Mouse (Mus musculus) intestine, embryonic 14.5 days (tissue): ENCODE measurements around the gene Plet1. TPM values are rescaled to one million over a fixed set of nuclear protein-coding genes. Genes with fewer than 3 reads are reported as not detected.
A peak's percentile ranks its signal among the peaks of the same experiment; 100 is the strongest.

Experiments
- ATAC-seq: fragments of 200-750 bp; cut with Nextera tagmentation; replicated peaks from 2 replicates; pipeline ENCODE4 v1.8.0; 2017; ENCODE audit warnings: low read depth, moderate number of reproducible peaks, moderate TSS enrichment, moderate library complexity; ENCODE audit not compliant: low FRiP score, low TSS enrichment
- DNase-seq: peaks from one replicate; pipeline ENCODE4 v3.0.0-alpha.2; 2018; ENCODE audit warnings: low spot score
- H3K27ac ChIP-seq: fragments of 300-500 bp; sonication (generic); 2 replicates; pipeline ENCODE4 v1.5.1; 2014; ENCODE audit warnings: low read depth, mild to moderate bottlenecking, control low read depth
- H3K27me3 ChIP-seq: fragments of 300-500 bp; sonication (generic); replicated peaks from 2 replicates; pipeline ENCODE4 v1.6.1; 2014; ENCODE audit warnings: low read length, control low read depth; ENCODE audit not compliant: control insufficient read depth, insufficient read depth
- H3K36me3 ChIP-seq: fragments of 300-500 bp; sonication (generic); 2 replicates; pipeline ENCODE4 v1.6.1; 2014; ENCODE audit warnings: low read length, control low read depth; ENCODE audit not compliant: control insufficient read depth, insufficient read depth
- H3K4me1 ChIP-seq: fragments of 300-500 bp; sonication (generic); replicated peaks from 2 replicates; pipeline ENCODE4 v1.6.1; 2014; ENCODE audit warnings: low read length, control low read depth, mixed read lengths; ENCODE audit not compliant: control insufficient read depth, insufficient read depth
- H3K4me2 ChIP-seq: fragments of 300-500 bp; sonication (generic); 2 replicates; pipeline ENCODE4 v1.6.1; 2014; ENCODE audit warnings: low read length
- H3K4me3 ChIP-seq: fragments of 300-500 bp; sonication (generic); 2 replicates; pipeline ENCODE4 v1.5.1; 2014; ENCODE audit warnings: low read depth, low read length, control low read depth, mixed read lengths
- H3K9ac ChIP-seq: fragments of 300-500 bp; sonication (generic); 2 replicates; pipeline ENCODE4 v1.6.1; 2014; ENCODE audit warnings: mild to moderate bottlenecking, low read length
- H3K9me3 ChIP-seq: fragments of 300-500 bp; sonication (generic); 2 replicates; pipeline ENCODE4 v1.6.1; 2016; ENCODE audit warnings: low read length, control low read depth; ENCODE audit not compliant: control insufficient read depth
- WGBS: fragments of 180-500 bp; shearing (Covaris S2); extraction: QIAGEN DNeasy Blood & Tissue Kit; methylation state at CpG from one replicate; pipeline ENCODE4 v1.1.7; 2014; 5-methylcytosine and 5-hydroxymethylcytosine counted together
- polyA plus RNA-seq: library from polyadenylated mRNA; unstranded; fragments of >200 nt; fragmentation: Nextera tagmentation; extraction: Ambion mirVana; gene quantifications from 2 replicates; pipeline ENCODE4 v1.2.1, GENCODE M21; 2014

Plet1 gene
- polyA plus RNA-seq = 1.7 and 1.9 TPM in 2 replicates

- Histone ChIP-seq H3K4me1 (peaks cover 12% of the 10 kb centered on the region), H3K27ac (no peak within 1 kb of the TSS), H3K4me2 (no peak within 1 kb of the TSS), H3K36me3 (no peaks in the 10 kb centered on the region), H3K9me3 (no peaks in the 10 kb centered on the region), H3K9ac (no peak within 1 kb of the TSS), H3K4me3 (no peak within 1 kb of the TSS), H3K27me3 (no peaks in the 10 kb centered on the region)
- DNase-seq (no peak), ATAC-seq (no peak)
- 75% methylated on average over 6 of the region's 6 CpGs for WGBS
Measured at GRCm38 (mm10) chr9:50494311-50494710, at the start of gene Plet1. Plet1 (plus strand) TSS chr9:50494525.

GRCm38 (mm10) chr9:50449048-50449447 is 45.3 kb upstream of the Plet1 start:
- WGBS = 60% methylated on average over 13 of the region's 13 CpGs
- Histone ChIP-seq H3K9me3 (0 out of 2 replicates have a peak, but pooled peaks cover 2% of the 10 kb centered on the region), H3K4me2 (no peak overlapping the region), H3K27ac (no peak overlapping the region), H3K4me3 (no peak overlapping the region), H3K9ac (no peak overlapping the region), H3K27me3 (no peaks in the 10 kb centered on the region), H3K4me1 (no peaks in the 10 kb centered on the region), H3K36me3 (no peaks in the 10 kb centered on the region)
- ATAC-seq = no peak
- DNase-seq = no peak

DNA sequence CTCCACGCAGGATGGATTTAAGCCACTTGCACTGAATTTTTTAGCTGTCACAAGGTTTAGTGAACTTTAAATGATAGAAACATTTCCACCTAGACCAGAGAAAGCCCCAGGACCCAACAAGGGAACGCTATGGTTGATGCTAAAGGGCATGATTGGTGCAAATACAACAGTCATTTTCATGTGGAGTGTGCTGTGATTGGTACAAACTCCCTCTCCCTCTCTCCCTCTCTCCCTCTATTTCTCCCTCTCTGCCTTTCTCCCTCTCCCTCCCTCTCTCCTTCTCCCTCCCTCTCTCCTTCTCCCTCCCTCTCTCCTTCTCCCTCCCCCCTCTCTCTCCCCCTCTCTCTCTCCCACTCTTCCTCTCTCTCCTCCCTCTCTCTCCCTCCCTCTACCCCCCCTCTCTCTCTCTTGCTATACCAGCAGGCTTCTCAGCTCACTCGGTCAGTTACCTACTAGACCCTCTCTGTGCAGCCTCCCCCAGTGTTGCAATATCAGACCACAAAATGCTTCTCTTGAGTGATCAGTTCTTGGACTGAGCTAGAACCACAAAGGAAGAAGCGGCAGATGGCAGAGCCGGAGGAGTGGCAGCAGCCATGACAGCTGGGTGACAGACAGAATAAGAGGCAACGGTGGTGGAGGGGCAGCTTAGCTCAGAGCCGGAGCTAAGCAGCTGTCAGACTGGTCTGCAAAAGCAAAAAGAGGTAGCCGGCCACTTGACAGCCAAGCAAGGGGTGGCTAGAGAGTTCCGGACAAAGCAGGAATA is 42.7 kb upstream of the Plet1 start:
- ATAC-seq = no peak
- 68% methylated on average over 9 of the region's 9 CpGs for WGBS
- H3K27me3 ChIP-seq = no peaks in the 10 kb centered on the region
- no peak overlapping the region for H3K4me2 ChIP-seq
- no peak overlapping the region for H3K4me3 ChIP-seq
- no peaks in the 10 kb centered on the region for H3K4me1 ChIP-seq
- H3K36me3 ChIP-seq = no peaks in the 10 kb centered on the region
- no peak for DNase-seq
- no peaks in the 10 kb centered on the region for H3K9me3 ChIP-seq
- no peak overlapping the region for H3K27ac ChIP-seq
- H3K9ac ChIP-seq = no peak overlapping the region

DNA sequence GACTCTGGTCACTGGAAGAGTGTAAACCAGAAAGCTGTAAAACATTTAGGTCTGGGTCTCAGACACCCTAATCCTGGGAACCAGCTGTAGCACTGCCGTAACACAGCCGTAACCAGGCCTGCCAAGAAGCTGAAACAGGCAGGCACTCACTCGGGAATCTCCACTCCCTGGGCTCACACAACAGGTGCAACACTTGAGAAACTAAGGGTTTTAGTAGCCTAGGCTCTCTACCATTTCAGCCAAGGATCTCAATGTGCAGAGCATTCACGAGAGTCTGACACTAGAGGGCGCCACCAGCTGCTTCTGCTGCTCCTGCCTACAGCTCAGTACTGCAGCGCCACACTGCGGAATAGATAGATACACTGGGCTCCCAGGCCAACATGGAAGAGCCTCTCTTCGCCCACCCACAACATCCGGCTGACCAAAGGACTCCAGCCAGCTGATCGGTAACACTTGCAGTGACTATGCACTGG is 42.0 kb upstream of the Plet1 start:
- Histone ChIP-seq H3K9me3 (no peaks in the 10 kb centered on the region), H3K4me2 (peak overlapping the region; percentile 22), H3K9ac (no peak overlapping the region), H3K27me3 (no peaks in the 10 kb centered on the region), H3K27ac (no peak overlapping the region), H3K36me3 (no peaks in the 10 kb centered on the region), H3K4me1 (no peaks in the 10 kb centered on the region), H3K4me3 (no peak overlapping the region)
- WGBS = 15% methylated on average over 10 of the region's 10 CpGs
- ATAC-seq (no peak), DNase-seq (peak; percentile 91)

- H3K27me3 ChIP-seq = no peaks in the 10 kb centered on the region
- no peaks in the 10 kb centered on the region for H3K4me1 ChIP-seq
- no peak overlapping the region for H3K4me2 ChIP-seq
- H3K9me3 ChIP-seq = no peaks in the 10 kb centered on the region
- no peak overlapping the region for H3K27ac ChIP-seq
- no peak overlapping the region for H3K9ac ChIP-seq
- ATAC-seq (no peak), DNase-seq (no peak)
- no peaks in the 10 kb centered on the region for H3K36me3 ChIP-seq
- H3K4me3 ChIP-seq = no peak overlapping the region
- WGBS = 80% methylated on average over 7 of the region's 7 CpGs
Measured at GRCm38 (mm10) chr9:50457596-50457995, 36.7 kb upstream of the Plet1 start.

DNA sequence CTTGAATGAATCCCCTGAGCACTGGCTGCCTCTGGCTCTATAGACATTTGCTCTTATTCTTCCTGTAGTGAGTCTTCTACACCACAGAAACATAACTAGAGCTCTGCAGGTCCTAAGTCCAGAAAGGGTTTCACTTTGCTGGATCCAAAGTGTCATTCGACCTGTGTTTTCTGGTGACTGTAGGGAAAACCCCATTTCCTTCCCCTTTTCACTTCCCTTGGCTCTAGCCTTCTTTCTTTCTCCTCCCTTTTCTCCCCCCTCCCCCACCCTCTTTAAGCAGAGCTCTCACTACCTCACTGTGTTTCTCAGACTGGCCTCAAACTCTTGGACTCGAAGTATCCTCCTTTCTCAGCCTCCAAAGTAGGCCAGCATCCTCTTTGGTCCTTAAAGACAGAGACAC is 34.8 kb upstream of the Plet1 start:
- no peak overlapping the region for H3K27ac ChIP-seq
- no peaks in the 10 kb centered on the region for H3K4me1 ChIP-seq
- 40% methylated on average over 2 of the region's 2 CpGs for WGBS
- no peaks in the 10 kb centered on the region for H3K36me3 ChIP-seq
- no peak overlapping the region for H3K4me3 ChIP-seq
- DNase-seq (no peak), ATAC-seq (no peak)
- no peaks in the 10 kb centered on the region for H3K9me3 ChIP-seq
- no peak overlapping the region for H3K9ac ChIP-seq
- no peaks in the 10 kb centered on the region for H3K27me3 ChIP-seq
- H3K4me2 ChIP-seq = no peak overlapping the region

- WGBS = 42% methylated on average over 19 of the region's 19 CpGs
Measured at GRCm38 (mm10) chr9:50462494-50463204, 31.7 kb upstream of the Plet1 start.

DNA sequence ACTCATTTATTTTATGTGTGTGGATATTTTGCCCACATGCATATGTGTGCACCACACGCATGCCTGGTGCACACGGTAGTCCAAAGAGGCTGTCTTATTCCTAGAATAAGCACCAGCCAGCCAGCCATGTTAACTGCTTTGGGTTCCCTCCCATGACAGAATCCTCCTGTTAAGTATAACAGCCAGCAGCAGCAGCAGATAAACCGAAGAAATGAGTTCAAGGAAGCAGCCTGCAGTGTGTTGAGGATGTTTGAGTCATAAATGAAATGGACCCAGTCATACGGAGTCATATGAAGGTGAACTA is 31.2 kb upstream of the Plet1 start:
- no peak for ATAC-seq
- no peak overlapping the region for H3K27ac ChIP-seq

More at GRCm38 (mm10) chr9:50462494-50463204, 31.7 kb upstream of the Plet1 start:
- ATAC-seq (no peak), DNase-seq (peak; percentile 84)
- no peak overlapping the region for H3K4me3 ChIP-seq
- no peaks in the 10 kb centered on the region for H3K9me3 ChIP-seq
- H3K4me2 ChIP-seq = peak overlapping the region; percentile 39
- no peaks in the 10 kb centered on the region for H3K27me3 ChIP-seq
- no peak overlapping the region for H3K27ac ChIP-seq
- H3K9ac ChIP-seq = 0 out of 2 replicates have a peak overlapping the region, but pooled peaks have one; percentile 17
- no peaks in the 10 kb centered on the region for H3K36me3 ChIP-seq
- H3K4me1 ChIP-seq = no peaks in the 10 kb centered on the region

More for the DNA sequence above, 31.2 kb upstream of the Plet1 start:
- H3K4me3 ChIP-seq = no peak overlapping the region
- no peaks in the 10 kb centered on the region for H3K9me3 ChIP-seq
- no peaks in the 10 kb centered on the region for H3K4me1 ChIP-seq
- H3K36me3 ChIP-seq = no peaks in the 10 kb centered on the region
- peak overlapping the region; percentile 39 for H3K4me2 ChIP-seq
- no peak for DNase-seq
- H3K27me3 ChIP-seq = no peaks in the 10 kb centered on the region
- 34% methylated on average over 4 of the region's 4 CpGs for WGBS
- H3K9ac ChIP-seq = no peak overlapping the region
